Comparison of ENCODE assay signal across 10 mouse cellular contexts in genomic region chr7:24889431-24890220, GRCm38 (mm10). TPM values are rescaled to one million over a fixed set of nuclear protein-coding genes. Genes with fewer than 3 reads are reported as not detected.
DNase-seq lines count a peak whose midpoint lies in the region; ATAC-seq and TF ChIP-seq lines count a peak whose summit lies in the region.
"Had no signal": no experiment of that assay in that cellular context is flagged by ENCODE, and none has a peak within 500 bp of the region (broad histone marks: within the 10 kb centered on the region; RNA-seq: fewer than 3 reads in every experiment).

No protein-coding gene starts in this region.

- TF ChIP-seq EP300 in MEL (IDR thresholded peaks at IDR 0.05; ENCODE audit: low read depth in 1 of 2, low read length in 2 of 2): no peak

- peaks cover 49% of the 10 kb centered on the region for H3K36me3 ChIP-seq in liver, embryonic 11.5 days (ENCODE audit: control insufficient read depth, insufficient read depth, low read length)
- peaks cover 8 to 17% of the 10 kb centered on the region in 2 experiments for H3K36me3 ChIP-seq in MEL (ENCODE audit: control insufficient read depth in 1 of 2, insufficient read depth in 2 of 2, low read length in 2 of 2)
- peaks cover 28% of the 10 kb centered on the region for H3K36me3 ChIP-seq in intestine, embryonic 15.5 days
- peaks cover 63% of the 10 kb centered on the region for H3K36me3 ChIP-seq in liver, embryonic 12.5 days

- no peak for TF ChIP-seq CTCF in MEL (IDR thresholded peaks at IDR 0.05 in 2 of 3, conservative IDR thresholded peaks at IDR 0.05 in 1 of 3; ENCODE audit: control insufficient read depth in 1 of 3, insufficient read depth in 1 of 3, low read depth in 2 of 3, low read length in 3 of 3, poor library complexity in 1 of 3, severe bottlenecking in 1 of 3)

- no peaks in the 10 kb centered on the region for H3K9me3 ChIP-seq in liver, embryonic 11.5 days (ENCODE audit: control insufficient read depth, low read length)
- H3K9me3 ChIP-seq in MEL (replicated peaks; ENCODE audit: insufficient read depth, low read length): no peaks in the 10 kb centered on the region
- no peaks in the 10 kb centered on the region for H3K9me3 ChIP-seq in intestine, embryonic 15.5 days
- no peaks in the 10 kb centered on the region for H3K9me3 ChIP-seq in liver, embryonic 12.5 days (replicated peaks)
- H3K9me3 ChIP-seq: embryonic facial prominence, embryonic 12.5 days had no signal

- peaks cover 34% of the 10 kb centered on the region for H3K79me2 ChIP-seq in MEL (ENCODE audit: control insufficient read depth, insufficient read depth, low read length, poor library complexity)

- no peak overlapping the region for H3K27ac ChIP-seq in liver, embryonic 11.5 days (ENCODE audit: low read depth, low read length)
- H3K27ac ChIP-seq in MEL (ENCODE audit: control insufficient read depth, low read depth, low read length): peak overlapping the region; percentile 5; the same call in 1 of the 2 replicates
- peak overlapping the region; percentile 58 for H3K27ac ChIP-seq in intestine, embryonic 15.5 days
- H3K27ac ChIP-seq in liver, embryonic 12.5 days: peak overlapping the region; percentile 96
- H3K27ac ChIP-seq: embryonic facial prominence, embryonic 12.5 days; heart, adult 2 months had no signal

- no peak for TF ChIP-seq RAD21 in MEL (IDR thresholded peaks at IDR 0.05; ENCODE audit: low read depth, low read length)

- peaks cover 27% of the 10 kb centered on the region for H3K4me1 ChIP-seq in liver, embryonic 11.5 days (replicated peaks; ENCODE audit: control insufficient read depth, insufficient read depth, low read length)
- peaks cover 0 to 15% of the 10 kb centered on the region in 2 experiments; a peak in 2 of 4 replicates for H3K4me1 ChIP-seq in MEL (ENCODE audit: control insufficient read depth in 1 of 2, insufficient read depth in 2 of 2, low read length in 2 of 2)
- peaks cover 19% of the 10 kb centered on the region for H3K4me1 ChIP-seq in intestine, embryonic 15.5 days (replicated peaks)
- H3K4me1 ChIP-seq in liver, embryonic 12.5 days: peaks cover 39% of the 10 kb centered on the region

- DNase-seq in liver, embryonic 11.5 days (ENCODE audit: low spot score): peak; percentile 38
- DNase-seq in liver (no peak), MEL (ENCODE audit: low read depth, low spot score) (peak; percentile 41)
- DNase-seq in T-cell, adult 2 months (ENCODE audit: low spot score): no peak
- DNase-seq in cerebellum, postnatal 14 days: no peak

- TF ChIP-seq POLR2A in MEL (IDR thresholded peaks at IDR 0.05; ENCODE audit: control insufficient read depth in 1 of 2, insufficient read depth in 1 of 2, low read depth in 1 of 2, low read length in 2 of 2, poor library complexity in 1 of 2): no peak

- no peaks in the 10 kb centered on the region for H3K27me3 ChIP-seq in liver, embryonic 11.5 days (replicated peaks; ENCODE audit: control insufficient read depth, insufficient read depth, low read length)
- H3K27me3 ChIP-seq in MEL (ENCODE audit: control insufficient read depth in 1 of 2, insufficient read depth in 2 of 2, low read length in 2 of 2): no peaks in the 10 kb centered on the region
- H3K27me3 ChIP-seq in intestine, embryonic 15.5 days (replicated peaks): no peaks in the 10 kb centered on the region
- H3K27me3 ChIP-seq in liver, embryonic 12.5 days (replicated peaks): no peaks in the 10 kb centered on the region
- H3K27me3 ChIP-seq: embryonic facial prominence, embryonic 12.5 days had no signal

- no peak overlapping the region for H3K4me2 ChIP-seq in liver, embryonic 11.5 days
- H3K4me2 ChIP-seq in intestine, embryonic 15.5 days (replicated peaks): no peak overlapping the region
- H3K4me2 ChIP-seq in liver, embryonic 12.5 days: no peak overlapping the region
- H3K4me2 ChIP-seq: embryonic facial prominence, embryonic 12.5 days had no signal

- ATAC-seq in liver, embryonic 11.5 days (replicated peaks; ENCODE audit: low FRiP score): peak; percentile 14; the same call in 1 of the 2 replicates
- no peak for ATAC-seq in intestine, embryonic 15.5 days
- peak; percentile 31; the same call in 1 of the 2 replicates for ATAC-seq in liver, embryonic 12.5 days

- WGBS in liver, embryonic 11.5 days: 86% methylated on average over 6 of the region's 6 CpGs
- 79% methylated on average over 6 of the region's 6 CpGs for WGBS in intestine, embryonic 15.5 days
- WGBS in liver, embryonic 12.5 days (ENCODE audit: insufficient replicate concordance): 78% methylated on average over 6 of the region's 6 CpGs

- no peak overlapping the region for H3K9ac ChIP-seq in liver, embryonic 11.5 days (ENCODE audit: low read depth, low read length)
- no peak overlapping the region for H3K9ac ChIP-seq in MEL (ENCODE audit: control insufficient read depth, low read depth, low read length, poor library complexity, severe bottlenecking)
- no peak overlapping the region for H3K9ac ChIP-seq in intestine, embryonic 15.5 days
- no peak overlapping the region for H3K9ac ChIP-seq in liver, embryonic 12.5 days
- H3K9ac ChIP-seq: embryonic facial prominence, embryonic 12.5 days had no signal

- no peak overlapping the region for H3K4me3 ChIP-seq in liver, embryonic 11.5 days (ENCODE audit: low read depth, low read length)
- H3K4me3 ChIP-seq in MEL (ENCODE audit: control insufficient read depth in 1 of 2, insufficient read depth in 1 of 2, low read depth in 2 of 2, low read length in 2 of 2): no peak overlapping the region
- no peak overlapping the region for H3K4me3 ChIP-seq in intestine, embryonic 15.5 days (replicated peaks)
- no peak overlapping the region for H3K4me3 ChIP-seq in liver, embryonic 12.5 days
- H3K4me3 ChIP-seq: heart, adult 2 months had no signal

TF ChIP-seq in MEL, 35 proteins besides CTCF, POLR2A, EP300 and RAD21:
- TF ChIP-seq POLR2AphosphoS5 (IDR thresholded peaks at IDR 0.05; ENCODE audit: borderline replicate concordance, low read depth, low read length): peak; percentile 17; the same call in 1 of the 2 replicates
- no peak for TF ChIP-seq ZMIZ1 (IDR thresholded peaks at IDR 0.05; ENCODE audit: low read depth, low read length)
TF ChIP-seq in MEL: peak in this region for 1.

RNA-seq across cellular contexts. Expression of gene Rps19, which starts 5.5 kb away (rescaled TPM):
- polyA plus RNA-seq in liver, embryonic 11.5 days (2014; fragmentation: Nextera tagmentation; extraction: Ambion mirVana): 2,415 and 2,620 TPM in 2 replicates
- total RNA-seq in MEL (2012; rRNA removed): 3,168 and 3,580 TPM in 2 replicates
- 1,000 to 10,000 TPM in 1 of 2 experiments, not detected in 1; 2,454 TPM for polyA plus RNA-seq in MEL (2012; ENCODE audit: insufficient read depth in 1 of 2, insufficient read length in 2 of 2, low read depth in 1 of 2, low replicate concordance in 2 of 2, missing spikeins in 1 of 2)
- polyA plus RNA-seq in intestine, embryonic 15.5 days (2015; fragmentation: Nextera tagmentation; extraction: Ambion mirVana): 2,486 and 2,546 TPM in 2 replicates
- 1,803 and 1,813 TPM in 2 replicates for polyA plus RNA-seq in liver, embryonic 12.5 days (2016; fragmentation: Nextera tagmentation; extraction: Ambion mirVana)

RNA-seq across cellular contexts. Expression of gene Cd79a, which starts 7.6 kb away (rescaled TPM):
- polyA plus RNA-seq in liver, embryonic 11.5 days (2014; fragmentation: Nextera tagmentation; extraction: Ambion mirVana): 0.12 TPM in 1 of 2 replicates, not detected in the other
- 0.13 and 0.23 TPM in 2 replicates for total RNA-seq in MEL (2012; rRNA removed)
- under 1 TPM in 1 of 2 experiments, not detected in 1; 0.61 TPM for polyA plus RNA-seq in MEL (2012; ENCODE audit: insufficient read depth in 1 of 2, insufficient read length in 2 of 2, low read depth in 1 of 2, low replicate concordance in 2 of 2, missing spikeins in 1 of 2)
- 0.19 and 0.29 TPM in 2 replicates for polyA plus RNA-seq in intestine, embryonic 15.5 days (2015; fragmentation: Nextera tagmentation; extraction: Ambion mirVana)
- polyA plus RNA-seq in liver, embryonic 12.5 days (2016; fragmentation: Nextera tagmentation; extraction: Ambion mirVana): 0.12 TPM in 1 of 2 replicates, not detected in the other

RNA-seq across cellular contexts. Expression of gene Arhgef1, which starts 13.1 kb away (rescaled TPM):
- polyA plus RNA-seq in liver, embryonic 11.5 days (2014; fragmentation: Nextera tagmentation; extraction: Ambion mirVana): 98.6 and 103 TPM in 2 replicates
- total RNA-seq in MEL (2012; rRNA removed): 43.7 and 53.3 TPM in 2 replicates
- polyA plus RNA-seq in MEL (2012; ENCODE audit: insufficient read depth in 1 of 2, insufficient read length in 2 of 2, low read depth in 1 of 2, low replicate concordance in 2 of 2, missing spikeins in 1 of 2): 100 to 1,000 TPM in 1 of 2 experiments, not detected in 1; 163 TPM
- polyA plus RNA-seq in intestine, embryonic 15.5 days (2015; fragmentation: Nextera tagmentation; extraction: Ambion mirVana): 76.5 and 77.7 TPM in 2 replicates
- 71.9 and 80.4 TPM in 2 replicates for polyA plus RNA-seq in liver, embryonic 12.5 days (2016; fragmentation: Nextera tagmentation; extraction: Ambion mirVana)

RNA-seq across cellular contexts. Expression of gene Dmrtc2, which starts 19.8 kb away (rescaled TPM):
- polyA plus RNA-seq in liver, embryonic 11.5 days (2014; fragmentation: Nextera tagmentation; extraction: Ambion mirVana): not detected in 2 replicates
- total RNA-seq in MEL (2012; rRNA removed): not detected in 2 replicates
- polyA plus RNA-seq in MEL (2012; ENCODE audit: insufficient read depth in 1 of 2, insufficient read length in 2 of 2, low read depth in 1 of 2, low replicate concordance in 2 of 2, missing spikeins in 1 of 2): not detected
- not detected in 2 replicates for polyA plus RNA-seq in intestine, embryonic 15.5 days (2015; fragmentation: Nextera tagmentation; extraction: Ambion mirVana)
- polyA plus RNA-seq in liver, embryonic 12.5 days (2016; fragmentation: Nextera tagmentation; extraction: Ambion mirVana): not detected in 2 replicates
- total RNA-seq: heart, adult 2 months; left cerebral cortex, adult 18-20 months had no signal
- polyA plus RNA-seq: embryonic facial prominence, embryonic 12.5 days; heart, adult 2 months had no signal

RNA-seq across cellular contexts. Expression of gene Lypd4, which starts 19.9 kb away (rescaled TPM):
- polyA plus RNA-seq in liver, embryonic 11.5 days (2014; fragmentation: Nextera tagmentation; extraction: Ambion mirVana): not detected in 2 replicates
- not detected in 2 replicates for total RNA-seq in MEL (2012; rRNA removed)
- not detected for polyA plus RNA-seq in MEL (2012; ENCODE audit: insufficient read depth in 1 of 2, insufficient read length in 2 of 2, low read depth in 1 of 2, low replicate concordance in 2 of 2, missing spikeins in 1 of 2)
- not detected in 2 replicates for polyA plus RNA-seq in intestine, embryonic 15.5 days (2015; fragmentation: Nextera tagmentation; extraction: Ambion mirVana)
- not detected in 2 replicates for polyA plus RNA-seq in liver, embryonic 12.5 days (2016; fragmentation: Nextera tagmentation; extraction: Ambion mirVana)
- total RNA-seq: heart, adult 2 months; left cerebral cortex, adult 18-20 months had no signal
- polyA plus RNA-seq: embryonic facial prominence, embryonic 12.5 days had no signal

Comparison
In these comparisons a context has a peak if more than half of its experiments do, and no peak if none do; other contexts are left out.
1. DNase-seq: peak in liver, embryonic 11.5 days (single experiment) and MEL (single experiment); none in liver (single experiment), T-cell, adult 2 months (single experiment) and cerebellum, postnatal 14 days (0 of 2).